Mouse (Mus musculus) gastrocnemius, adult 8-10 months (tissue): Measurements from ENCODE around the gene Akap7. TPM values are rescaled to one million over a fixed set of nuclear protein-coding genes. Genes with fewer than 3 reads are reported as not detected.
A peak's percentile ranks its signal among the peaks of the same experiment; 100 is the strongest.

Experiments used
- DNase-seq, 2 experiments: peaks; one replicate each; pipeline ENCODE4 v3.0.0; 2022; ENCODE audit warnings: low spot score in 2 of 2
- total RNA-seq, 4 experiments: library from RNA; stranded (reverse); gene quantifications; 2 replicates each; pipeline ENCODE4 v1.2.4; 2022

The Akap7 gene
- total RNA-seq, 4 experiments from 2014 or later: 12.8 to 19.5 (median 16.1) TPM

DNA sequence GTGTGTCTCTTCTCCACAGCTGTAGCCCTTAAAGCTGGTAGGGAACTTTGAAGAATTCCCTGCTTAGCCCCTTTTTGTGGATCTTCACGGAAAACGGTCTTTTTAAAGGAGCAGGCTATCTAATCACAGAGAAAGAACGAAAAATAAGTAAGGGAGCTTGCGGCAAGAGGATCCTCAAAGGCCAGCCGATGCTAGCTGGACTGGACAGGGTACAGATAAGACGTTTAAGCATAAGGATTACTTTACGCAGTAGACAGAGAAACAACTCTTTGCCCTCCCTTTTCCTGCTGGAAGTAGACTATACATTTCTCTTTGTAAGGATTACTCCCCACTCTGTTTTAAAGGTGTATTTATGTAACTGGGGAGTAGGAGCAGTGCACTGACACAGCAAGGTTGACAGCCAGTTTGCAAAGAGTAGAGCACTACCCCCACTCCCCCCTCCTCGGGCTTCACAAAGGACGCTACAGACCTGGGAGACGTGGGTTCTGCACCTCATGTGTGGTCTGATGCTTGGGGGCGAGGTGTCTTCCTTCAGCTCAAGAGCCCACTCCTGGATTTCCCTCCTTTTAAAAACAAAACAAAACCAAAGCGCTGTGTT lies 9.9 kb downstream of the Akap7 start:
- DNase-seq: no peak

DNA sequence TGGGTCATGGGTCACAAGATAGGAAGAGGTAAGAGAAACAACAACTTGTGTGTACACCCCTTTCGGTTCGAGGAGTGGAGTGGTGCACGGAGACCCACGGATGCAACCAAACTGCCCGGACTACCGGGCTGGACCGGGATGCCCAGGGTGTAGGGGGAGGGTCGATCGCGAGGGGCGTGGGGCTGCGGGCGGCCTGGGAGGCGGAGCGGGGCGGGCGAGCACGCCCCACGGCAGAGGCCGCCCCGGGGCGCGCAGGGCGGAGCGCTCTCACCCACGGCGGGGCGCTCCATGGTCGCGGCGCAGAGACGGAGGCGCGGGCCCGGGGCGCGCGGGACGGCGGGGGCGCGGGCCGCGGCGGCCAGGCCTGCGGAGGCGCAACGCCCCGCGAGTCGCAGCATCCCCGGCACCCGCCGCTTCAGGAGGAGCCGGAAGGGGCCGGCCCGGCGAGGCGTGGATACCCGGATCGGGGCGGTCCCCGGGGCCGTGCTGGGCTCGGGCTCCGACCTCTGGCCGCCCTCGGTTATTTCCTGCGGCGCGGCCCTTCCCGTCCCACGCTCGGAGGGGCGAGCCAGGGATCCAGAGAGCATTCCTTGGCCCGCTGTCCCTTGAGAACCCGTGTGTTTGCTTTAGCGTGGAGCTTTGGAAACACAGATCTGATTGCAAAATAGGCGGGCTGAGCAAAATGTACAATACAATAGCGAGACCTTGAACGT lies 10.9 kb downstream of the Akap7 start:
- DNase-seq: peak; percentile 83 to 88

DNA sequence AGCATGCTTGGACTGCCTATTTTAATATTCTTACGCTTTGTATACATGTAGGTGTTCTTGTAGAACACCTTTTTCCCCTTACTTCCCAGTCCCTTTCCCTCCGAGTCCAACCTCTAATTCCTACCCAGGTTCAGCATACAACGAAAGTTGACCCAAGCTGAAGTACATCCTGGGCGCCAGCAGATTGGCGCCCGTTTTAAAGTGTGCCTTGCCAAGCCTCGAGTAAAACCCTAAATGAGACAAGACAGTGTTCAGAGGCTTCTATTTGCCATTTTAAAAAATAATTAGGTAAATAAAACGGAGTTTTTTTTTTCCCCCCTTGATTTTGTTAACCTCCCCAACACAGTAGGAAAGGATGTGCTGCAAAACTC lies 11.4 kb downstream of the Akap7 start:
- no peak for DNase-seq

DNA sequence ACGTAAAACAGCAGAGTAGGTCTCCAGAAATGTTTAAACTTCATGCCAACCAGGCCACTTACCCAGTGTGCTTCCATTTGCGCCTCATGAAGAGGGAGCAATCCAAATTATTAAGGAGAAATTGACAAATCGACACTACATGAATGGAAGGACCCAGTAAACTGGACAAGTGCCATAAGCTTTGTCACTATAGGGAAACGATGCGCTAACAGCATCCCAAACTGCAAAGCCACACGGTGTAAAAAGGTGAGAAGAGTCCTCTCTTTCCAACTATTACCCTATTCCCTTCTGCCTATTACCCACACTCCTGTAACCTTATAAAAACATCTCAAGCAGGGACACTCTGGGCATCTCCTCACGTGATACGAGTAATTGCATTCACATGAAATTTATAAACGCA lies 11.8 kb downstream of the Akap7 start:
- DNase-seq: no peak

DNA sequence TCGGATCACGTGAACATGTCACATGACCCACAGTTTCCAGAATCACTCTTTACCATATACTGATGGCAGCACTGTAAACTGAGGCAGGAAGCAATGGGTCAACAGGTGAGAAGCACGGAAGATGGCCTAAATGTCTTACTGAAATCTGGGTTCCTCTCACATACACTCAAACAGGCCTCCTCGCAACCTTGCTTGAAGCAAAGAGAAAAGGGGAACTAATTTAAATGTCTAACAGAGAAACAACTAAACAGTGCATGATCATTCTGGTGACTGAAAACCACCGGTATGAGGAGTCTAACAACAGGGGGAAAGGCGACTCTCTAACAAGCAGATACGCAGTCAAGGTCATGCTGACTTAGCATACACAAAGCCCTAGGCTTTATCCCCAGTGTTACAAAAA lies 12.7 kb downstream of the Akap7 start:
- no peak for DNase-seq

DNA sequence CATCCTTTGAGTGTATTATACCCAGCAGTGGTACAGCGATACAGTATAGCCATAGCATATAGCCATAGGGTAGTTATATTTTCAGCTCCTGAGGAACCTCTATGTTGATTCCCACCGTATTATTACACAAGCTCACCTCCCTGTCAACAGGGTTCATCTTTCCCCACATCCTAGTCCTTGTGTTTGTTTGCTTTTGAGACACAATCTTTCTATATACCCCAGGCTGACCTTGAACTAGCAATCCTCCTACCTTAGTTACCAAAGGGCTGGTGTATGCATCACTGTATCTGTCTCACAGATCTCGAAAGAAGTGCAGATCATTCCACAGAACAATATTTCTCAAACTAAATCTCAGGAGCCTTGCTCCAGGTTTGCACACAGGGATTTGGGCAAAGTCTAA lies 13.9 kb downstream of the Akap7 start:
- DNase-seq: no peak

DNA sequence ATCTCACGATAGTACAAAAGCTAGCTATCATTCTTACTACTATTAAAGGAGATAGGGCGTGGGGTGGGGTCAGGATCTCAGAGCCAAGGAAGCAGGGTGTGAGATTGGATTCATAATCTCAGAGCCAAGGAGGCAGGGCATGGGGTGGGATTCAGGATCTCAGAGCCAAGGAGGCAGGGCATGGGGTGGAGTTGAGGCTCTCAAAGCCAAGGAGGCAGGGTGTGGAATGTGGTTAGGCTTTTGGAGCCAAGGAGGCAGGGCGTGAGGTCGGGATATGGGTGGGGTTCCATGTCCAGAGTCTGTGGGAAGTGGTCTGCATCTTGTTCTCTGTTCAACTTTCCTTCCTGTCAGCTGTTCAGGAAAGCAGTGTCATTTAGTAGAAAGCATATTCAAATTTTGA lies 16.6 kb downstream of the Akap7 start:
- peak; percentile 44 to 52 for DNase-seq

DNA sequence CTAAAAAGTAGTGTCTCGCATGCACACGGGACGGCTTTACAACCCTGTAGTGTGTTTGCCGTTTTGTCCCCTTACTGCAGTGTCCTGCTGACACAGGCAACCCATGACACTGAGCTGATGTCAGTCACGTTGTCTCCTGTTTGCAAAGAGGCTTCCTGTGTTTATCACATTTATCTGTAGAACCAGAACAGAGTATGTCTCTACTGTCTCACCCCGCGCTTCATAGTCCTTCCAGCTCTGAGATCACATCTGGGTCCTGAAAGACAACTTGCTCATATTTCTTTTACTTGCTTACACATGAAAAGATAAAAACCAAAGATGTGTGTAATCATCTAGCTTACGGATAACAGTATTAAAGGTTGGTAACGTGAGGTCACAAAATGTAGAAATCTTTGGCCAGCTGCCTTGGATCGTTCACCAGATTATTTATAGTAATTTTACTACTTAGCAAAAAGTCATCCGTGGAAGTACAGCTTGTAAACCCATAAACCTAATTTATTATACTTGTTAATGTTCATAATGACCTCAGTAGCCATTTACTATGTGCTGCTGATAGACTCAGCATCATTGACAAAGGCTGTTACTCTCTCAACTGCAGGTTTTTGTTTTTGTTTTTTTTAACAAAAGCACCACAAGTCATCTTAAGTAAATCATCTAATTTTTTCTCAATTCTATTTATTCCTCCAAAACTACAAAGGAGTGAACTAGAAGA lies 22.4 kb downstream of the Akap7 start:
- no peak for DNase-seq

DNA sequence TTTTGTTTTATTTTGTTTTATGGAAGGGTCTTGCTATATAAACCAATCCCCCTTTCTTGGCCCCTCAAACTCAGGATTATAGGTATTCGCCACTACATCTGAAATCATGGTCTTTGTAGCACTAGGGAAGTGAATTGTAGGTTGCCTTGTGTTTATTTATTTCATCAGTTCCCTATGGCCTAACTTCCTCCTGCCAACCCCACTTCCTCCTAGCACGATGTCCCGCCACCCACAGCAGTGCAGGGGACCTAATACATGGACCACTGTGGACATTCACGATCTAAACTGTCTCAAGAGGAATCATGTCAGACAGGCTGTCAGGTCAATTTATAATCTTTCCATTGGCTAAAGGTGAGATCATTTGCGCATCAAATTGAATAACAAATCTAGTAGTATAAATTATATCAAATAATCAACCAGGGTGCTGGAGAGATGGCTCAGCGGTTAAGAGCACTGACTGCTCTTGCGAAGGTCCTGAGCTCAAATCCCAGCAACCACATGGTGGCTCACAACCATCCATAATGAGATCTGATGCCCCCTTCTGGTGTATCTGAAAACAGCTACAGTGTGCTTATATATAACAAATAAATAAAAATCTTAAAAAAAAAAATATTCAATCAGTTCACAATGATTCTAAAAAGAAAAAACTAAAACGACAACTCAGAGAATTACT lies 23.1 kb downstream of the Akap7 start:
- DNase-seq: no peak

DNA sequence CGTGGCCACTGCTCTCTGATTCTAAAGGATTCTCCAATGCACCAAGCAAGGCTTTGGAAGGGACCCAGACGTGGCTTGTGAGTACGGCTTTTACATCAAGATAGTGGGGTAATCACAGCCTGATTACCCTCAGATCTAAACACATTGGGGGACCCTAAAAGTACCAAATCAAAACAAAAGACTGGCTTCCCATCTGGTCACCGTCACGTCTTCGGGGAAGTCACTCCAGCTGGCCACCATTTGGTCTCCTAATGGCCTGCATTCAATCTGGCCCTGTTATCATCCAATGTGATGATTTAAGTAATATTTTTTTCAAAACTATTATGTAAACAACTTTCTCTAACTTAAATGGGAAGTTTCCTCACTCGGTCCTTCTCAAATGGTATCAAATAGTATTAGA lies 24.3 kb downstream of the Akap7 start:
- no peak for DNase-seq

DNA sequence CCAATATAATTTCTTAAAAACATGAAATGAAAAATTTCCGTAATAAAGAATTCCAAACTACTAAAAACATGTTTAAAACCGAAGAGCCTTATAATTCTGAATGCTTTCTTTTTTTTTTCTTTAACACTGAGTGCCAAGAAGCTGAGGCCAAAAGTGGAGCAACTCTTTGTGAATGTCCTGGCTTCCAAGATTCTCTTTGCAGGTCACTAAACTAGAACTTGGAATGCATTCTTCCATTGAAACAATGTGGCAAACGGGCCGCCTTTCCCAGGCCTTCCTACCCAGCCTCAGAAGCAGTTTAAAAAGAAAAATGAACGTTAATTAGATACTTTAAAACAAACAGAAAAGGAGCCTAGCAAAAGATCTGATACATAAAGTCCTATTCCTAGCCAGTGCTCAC lies 27.5 kb downstream of the Akap7 start:
- DNase-seq: no peak

DNA sequence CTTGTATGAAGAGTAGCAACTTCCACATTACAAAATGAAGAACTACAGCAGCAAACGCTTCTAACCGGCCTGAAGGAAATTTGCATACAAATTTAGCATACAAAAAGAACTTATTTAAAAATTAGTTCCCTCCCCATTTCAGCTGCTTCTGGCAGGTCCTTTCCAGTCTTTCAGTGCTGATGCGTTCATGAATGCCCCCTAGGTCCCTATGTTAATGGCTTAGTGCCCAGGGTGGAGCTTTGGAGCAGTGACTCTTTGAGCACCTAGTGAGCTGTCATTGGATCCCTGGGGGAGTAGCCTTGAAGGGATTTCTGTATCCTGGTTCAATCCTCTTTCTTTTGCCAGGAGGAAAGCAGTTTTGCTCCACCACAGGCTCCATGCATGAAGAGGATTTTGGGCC lies 28.3 kb downstream of the Akap7 start:
- DNase-seq: no peak

DNA sequence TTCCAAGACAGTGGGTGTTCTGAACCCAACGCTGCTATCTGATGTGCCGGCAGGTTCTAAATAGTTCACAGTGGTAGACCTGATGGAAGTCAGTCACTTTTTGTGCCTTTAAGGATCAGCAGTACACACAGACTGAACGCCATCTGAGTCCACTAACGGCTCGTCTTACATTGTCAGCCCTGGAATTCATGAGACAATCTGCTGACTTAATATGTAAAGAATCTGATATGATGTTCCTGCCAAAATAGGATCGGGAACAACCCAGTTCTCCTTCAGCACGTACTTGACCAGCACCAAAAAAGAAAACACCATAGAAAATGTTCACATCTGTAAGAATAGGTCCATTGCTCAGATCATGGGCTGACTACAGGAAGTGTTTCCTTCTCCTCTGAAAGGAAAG lies 32.2 kb downstream of the Akap7 start:
- DNase-seq: no peak

DNA sequence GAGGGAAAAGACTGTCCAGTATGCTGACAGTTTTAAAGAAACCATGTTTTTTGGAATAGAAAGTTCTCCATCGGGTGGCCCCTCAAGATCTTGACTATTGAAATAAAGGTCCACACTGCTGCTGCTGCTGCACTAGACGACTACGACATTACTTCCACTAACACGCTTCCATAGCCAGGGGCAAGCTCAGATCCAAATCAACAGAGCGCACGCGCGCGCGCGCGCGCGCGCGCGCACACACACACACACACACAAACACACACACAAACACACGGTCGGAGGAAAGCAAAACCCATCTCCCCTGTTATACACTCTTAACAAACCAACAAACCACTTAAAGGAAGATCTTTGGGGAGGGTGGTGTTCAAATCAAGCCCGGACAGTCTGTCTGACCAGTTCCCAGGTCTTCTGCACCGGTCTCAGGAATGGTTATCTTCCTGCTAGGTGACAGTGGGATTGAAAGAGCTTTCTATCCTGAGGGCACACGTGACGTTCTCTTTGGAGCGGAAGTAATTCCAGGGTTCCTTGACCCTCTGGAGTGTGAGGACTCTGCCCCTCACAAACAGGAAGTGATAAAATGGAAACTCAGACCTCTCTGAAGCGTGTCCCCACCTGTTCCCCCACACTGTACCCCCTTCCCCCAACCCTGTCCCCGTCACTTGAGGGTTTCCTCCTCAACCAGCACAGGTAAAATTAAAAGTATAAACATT lies 32.9 kb downstream of the Akap7 start:
- no peak for DNase-seq

DNA sequence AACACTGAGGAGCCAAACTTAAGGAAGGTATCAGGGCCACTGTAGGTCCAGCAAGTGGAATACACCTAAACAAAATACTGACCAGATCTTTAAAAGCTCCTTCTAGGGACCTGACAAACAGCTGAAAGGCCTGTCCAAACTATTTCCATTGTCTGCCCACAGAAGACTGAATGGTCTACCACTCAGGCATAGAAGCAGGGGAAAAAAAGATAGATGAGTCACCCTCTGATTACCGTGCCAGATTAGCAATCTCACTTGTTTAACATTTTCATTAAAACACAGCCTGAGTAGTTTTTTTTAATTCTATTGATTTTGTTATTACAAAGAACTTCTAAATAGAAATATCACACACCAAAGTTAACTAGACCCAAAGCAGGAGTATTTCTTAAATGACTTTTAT lies 33.9 kb downstream of the Akap7 start:
- DNase-seq: no peak

DNA sequence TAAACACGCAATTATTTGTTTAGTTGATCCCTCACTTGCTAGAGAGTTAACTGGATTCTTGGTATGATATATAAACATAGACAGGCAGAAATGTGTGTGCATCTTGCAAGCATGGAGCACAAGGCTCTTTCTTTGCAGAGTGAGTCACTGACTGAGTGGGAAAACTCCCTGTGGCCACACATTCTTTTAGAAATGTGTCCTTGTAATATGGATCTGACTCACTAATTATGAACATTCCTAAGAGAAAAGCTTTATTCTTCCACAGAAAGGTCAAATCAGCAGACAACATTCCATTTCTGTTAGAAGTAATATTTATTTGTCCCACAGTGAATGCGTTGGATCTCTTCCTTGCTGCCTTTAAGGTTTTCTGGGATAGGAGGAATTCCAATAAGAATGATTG lies 35.9 kb downstream of the Akap7 start:
- DNase-seq: no peak

DNA sequence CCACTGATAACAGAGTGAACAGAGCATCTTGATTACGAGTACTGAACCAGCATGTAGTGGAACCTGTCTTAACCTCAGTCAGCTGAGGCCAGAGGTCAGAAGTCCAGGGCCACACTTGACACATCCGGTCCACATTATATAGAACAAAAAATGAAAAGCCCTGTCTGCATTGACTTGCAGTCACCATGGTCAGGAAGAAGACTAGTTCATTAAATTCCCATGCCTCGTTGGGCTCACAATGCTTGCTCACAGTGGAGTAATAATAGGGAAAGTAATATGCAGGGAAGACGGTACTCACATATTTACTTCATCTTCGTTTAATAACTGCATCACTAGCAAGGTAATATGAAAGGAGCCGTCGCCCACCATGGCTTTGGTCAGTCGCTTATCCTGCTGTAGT lies 36.5 kb downstream of the Akap7 start:
- DNase-seq: no peak

DNA sequence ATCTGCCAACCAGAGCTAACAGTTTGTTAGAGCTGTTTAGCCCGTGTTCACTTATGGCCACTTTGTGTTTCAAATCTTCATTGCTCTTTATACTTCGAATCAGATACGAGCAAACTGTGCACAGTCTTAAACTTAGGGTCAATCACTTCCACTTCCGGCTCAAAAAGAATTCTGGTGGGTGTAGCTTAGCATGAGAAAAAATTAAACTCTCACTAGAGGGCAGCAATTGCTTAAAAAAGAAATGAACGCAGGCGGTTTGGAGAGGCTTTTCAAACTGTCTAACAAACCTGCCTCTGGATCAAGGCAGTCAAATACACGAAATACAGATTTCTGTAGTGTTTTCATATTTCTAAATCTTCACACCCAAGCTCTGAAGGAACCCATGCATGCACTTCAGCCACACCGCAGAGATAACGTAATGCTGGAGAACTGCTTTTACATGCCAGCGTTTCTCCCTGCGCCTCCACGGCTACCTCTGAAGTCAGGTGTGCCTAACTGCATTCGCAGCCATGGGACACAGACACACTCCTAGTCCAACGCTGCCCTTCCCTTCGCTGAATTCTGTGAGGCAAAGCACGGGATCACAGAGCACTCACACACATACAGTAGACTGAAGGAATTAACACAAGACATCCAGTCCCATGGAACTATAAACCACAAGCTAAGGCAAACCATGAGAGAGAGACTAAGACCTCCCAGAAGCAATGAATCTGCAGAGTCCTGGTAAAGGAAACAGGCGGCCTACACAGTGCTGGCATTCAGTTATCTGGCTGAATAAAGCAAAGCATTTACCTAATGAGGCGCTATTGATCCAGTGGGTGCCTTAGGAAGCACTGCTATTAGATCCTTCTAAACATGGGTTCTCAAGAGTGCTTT lies 39.0 kb downstream of the Akap7 start:
- no peak for DNase-seq

DNA sequence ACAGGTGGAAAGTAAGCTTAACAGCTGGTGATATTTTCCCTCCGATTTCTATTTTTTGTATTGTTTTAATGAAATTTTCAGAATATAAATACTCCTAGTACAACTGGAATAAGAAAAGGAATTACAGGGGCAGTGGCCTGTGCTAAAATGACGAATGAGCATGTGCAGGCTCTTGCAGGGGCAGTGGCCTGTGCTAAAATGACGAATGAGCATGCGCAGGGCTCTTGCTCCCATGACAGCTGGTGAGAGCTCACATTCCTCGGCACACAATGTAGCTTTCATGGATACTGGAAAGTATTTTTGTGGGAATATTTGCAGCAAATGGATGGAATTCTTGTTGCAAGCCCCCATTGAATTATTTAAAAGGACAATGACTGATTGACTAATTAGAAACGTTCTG lies 46.5 kb downstream of the Akap7 start:
- no peak for DNase-seq

DNA sequence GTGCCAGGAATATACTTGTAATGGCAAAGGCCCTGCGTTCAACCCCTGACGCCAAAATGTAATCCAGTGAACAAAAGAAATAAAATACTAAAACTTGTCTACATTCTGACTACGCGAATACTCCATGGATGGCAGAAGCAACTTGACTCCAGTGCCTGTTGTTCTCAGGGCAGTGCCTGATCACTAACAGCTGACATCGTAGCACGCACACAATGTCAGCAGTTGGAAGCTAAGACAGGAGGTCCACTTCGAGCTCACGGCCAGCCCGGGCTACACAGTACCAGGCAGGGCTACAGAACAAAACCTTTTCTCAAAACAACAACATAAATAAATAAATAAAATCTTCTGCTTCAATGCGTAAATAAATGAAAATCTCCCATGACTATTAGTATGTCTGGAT lies 46.9 kb downstream of the Akap7 start:
- DNase-seq: no peak

DNA sequence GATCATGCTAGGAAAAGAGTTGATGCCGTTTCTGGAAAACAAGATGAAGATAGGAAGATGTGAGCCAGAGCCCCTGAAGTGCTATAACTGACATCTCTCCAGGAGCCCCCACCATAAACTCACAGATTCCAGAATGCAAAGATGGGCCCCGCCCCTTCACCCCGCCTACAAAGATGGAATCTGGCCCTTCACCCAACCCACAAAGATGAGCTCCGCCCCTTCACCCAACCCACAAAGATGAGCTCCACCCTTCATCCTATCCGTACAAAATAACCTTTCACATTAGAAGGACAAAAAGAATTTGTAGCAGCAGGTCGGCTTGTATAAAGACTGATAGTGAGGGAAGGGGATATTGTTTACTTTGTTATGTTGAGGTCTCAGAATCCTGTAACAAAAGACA lies 49.5 kb downstream of the Akap7 start:
- DNase-seq: no peak
